Mouse (Mus musculus): Measurements from ENCODE around the gene Col7a1. TPM values are rescaled to one million over a fixed set of nuclear protein-coding genes. Genes with fewer than 3 reads are reported as not detected.

Gene Col7a1
- total and polyA plus RNA-seq, 2 experiments from 2014 or later = 1.5 to 4.5 TPM

GRCm38 (mm10) chr9:109015397-109015796 lies 62.0 kb downstream of the Col7a1 start:
- no peak for TF ChIP-seq CTCF (IDR thresholded peaks at IDR 0.05)
- DNase-seq (ENCODE audit: low spot score) (no peak), ATAC-seq (ENCODE audit: low FRiP score) (no peak)
- peaks cover 16% of the 10 kb centered on the region for H3K36me3 ChIP-seq (ENCODE audit: insufficient read depth, low read length)
- H3K4me2 ChIP-seq (ENCODE audit: low read depth, low read length, poor library complexity, severe bottlenecking) = no peak overlapping the region
- H3K9me3 ChIP-seq (ENCODE audit: low read length) = no peaks in the 10 kb centered on the region
- no peak overlapping the region for H3K4me3 ChIP-seq (ENCODE audit: low read depth, low read length)
- no peaks in the 10 kb centered on the region for H3K4me1 ChIP-seq (ENCODE audit: insufficient read depth, low read length)
- no peak overlapping the region for H3K27ac ChIP-seq (ENCODE audit: low read depth, low read length)
- H3K9ac ChIP-seq (replicated peaks; ENCODE audit: low read length, poor library complexity, severe bottlenecking) = no peak overlapping the region
- WGBS = 88% methylated on average over 8 of the region's 8 CpGs
- H3K27me3 ChIP-seq (ENCODE audit: insufficient read depth, low read length) = no peaks in the 10 kb centered on the region

DNA sequence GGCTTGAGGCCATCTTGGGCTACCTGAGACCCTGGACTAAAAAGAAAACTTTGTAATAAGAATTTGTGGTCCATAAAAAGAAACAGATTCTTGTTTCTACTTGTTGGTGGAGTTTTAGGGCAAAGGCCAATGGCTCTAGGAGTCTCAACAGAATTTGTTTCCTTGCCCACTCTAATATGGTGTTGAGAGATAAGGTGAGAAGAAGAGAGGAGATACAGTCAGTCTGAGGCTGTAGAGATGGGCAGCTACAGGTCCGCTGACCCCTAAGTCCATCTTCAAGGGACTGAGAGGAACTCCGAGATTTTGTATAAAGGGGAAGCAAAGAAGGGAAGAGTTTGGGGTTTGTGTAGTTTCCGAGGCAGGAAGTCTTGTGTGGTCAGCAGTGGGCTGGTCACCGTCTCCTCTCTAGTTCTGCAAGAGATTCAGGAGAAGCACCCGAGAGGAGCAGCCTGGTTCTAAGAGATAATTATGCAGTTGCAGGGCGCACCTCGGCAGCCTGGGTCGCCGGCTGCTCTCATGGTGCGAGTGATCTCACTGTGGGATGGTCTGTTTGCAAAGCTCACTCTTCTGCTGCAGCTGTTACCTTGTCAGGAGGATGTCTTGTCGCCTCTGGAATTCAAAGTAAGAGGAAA lies 63.7 kb downstream of the Col7a1 start:
- Histone ChIP-seq H3K27ac (ENCODE audit: low read depth, low read length) (no peak overlapping the region), H3K9me3 (ENCODE audit: low read length) (no peaks in the 10 kb centered on the region), H3K4me2 (ENCODE audit: low read depth, low read length, poor library complexity, severe bottlenecking) (no peak overlapping the region), H3K36me3 (ENCODE audit: insufficient read depth, low read length) (peaks cover 2% of the 10 kb centered on the region), H3K4me1 (ENCODE audit: insufficient read depth, low read length) (no peaks in the 10 kb centered on the region), H3K27me3 (ENCODE audit: insufficient read depth, low read length) (no peaks in the 10 kb centered on the region), H3K9ac (replicated peaks; ENCODE audit: low read length, poor library complexity, severe bottlenecking) (no peak overlapping the region), H3K4me3 (ENCODE audit: low read depth, low read length) (no peak overlapping the region)
- TF ChIP-seq CTCF (IDR thresholded peaks at IDR 0.05) = no peak
- 74% methylated on average over 11 of the region's 11 CpGs for WGBS
- DNase-seq (ENCODE audit: low spot score) = no peak
- ATAC-seq (ENCODE audit: low FRiP score) = no peak

DNA sequence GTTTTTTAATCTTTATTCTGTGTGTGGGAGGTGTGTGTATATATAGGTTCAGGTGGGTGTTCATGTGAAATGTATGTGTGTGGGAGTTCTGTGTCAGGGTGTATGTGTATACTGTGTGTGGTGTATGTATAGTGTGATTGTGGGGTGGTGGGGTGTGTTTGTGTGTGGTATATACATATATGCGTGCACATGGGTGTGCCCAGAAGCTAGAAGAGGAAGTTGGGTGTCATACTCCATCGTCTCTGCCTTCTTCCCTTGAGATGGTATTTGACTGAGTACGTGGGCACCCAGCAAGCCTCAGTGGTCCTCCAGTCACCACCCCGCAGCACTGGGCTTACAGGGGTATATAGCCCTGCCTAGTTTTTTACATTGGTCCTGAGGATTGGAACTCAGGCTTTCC lies 68.0 kb downstream of the Col7a1 start:
- no peak overlapping the region for H3K9ac ChIP-seq (replicated peaks; ENCODE audit: low read length, poor library complexity, severe bottlenecking)

DNA sequence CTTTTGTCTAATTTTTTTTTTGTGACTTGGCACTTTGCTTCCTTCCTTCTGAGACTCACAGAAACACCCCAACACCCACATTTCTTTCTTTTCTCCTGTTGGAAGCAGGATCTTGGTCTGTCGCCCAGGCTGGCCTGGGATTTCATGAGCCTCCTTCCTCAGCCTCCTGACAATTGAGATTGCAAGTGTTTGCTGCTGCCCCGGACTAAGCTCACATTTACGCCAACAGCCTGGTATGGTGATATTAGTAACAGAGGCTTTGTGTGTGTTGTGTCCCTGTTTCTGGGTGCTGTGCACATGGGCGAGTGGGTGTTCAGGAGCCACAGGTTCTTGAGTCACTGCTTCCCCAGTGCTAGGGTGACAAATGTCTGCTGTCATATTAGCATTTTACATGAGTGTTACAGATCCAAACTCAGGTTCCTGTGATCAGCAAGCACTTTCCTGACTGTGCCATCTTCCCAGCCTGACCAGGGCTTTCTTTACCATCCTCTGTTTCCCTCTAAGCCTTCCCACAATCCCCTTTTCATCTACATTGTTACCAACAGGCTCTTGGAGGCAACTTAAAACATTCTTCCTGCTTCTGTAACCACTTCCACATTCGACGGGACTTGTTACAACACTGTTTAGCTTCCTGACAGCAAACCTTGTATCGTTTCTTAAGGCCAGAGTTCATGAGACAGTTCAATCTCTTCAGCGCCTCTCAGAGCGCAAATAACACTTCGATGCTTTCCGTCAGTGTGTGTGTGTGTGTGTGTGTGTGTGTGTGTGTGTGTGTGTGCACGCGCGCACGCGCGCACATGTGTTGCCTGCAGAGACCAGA lies 69.7 kb downstream of the Col7a1 start:
- Histone ChIP-seq H3K27ac (ENCODE audit: low read depth, low read length) (no peak overlapping the region), H3K9me3 (ENCODE audit: low read length) (no peaks in the 10 kb centered on the region), H3K9ac (replicated peaks; ENCODE audit: low read length, poor library complexity, severe bottlenecking) (no peak overlapping the region), H3K27me3 (ENCODE audit: insufficient read depth, low read length) (no peaks in the 10 kb centered on the region), H3K4me3 (ENCODE audit: low read depth, low read length) (no peak overlapping the region), H3K4me1 (ENCODE audit: insufficient read depth, low read length) (no peaks in the 10 kb centered on the region), H3K4me2 (ENCODE audit: low read depth, low read length, poor library complexity, severe bottlenecking) (no peak overlapping the region), H3K36me3 (ENCODE audit: insufficient read depth, low read length) (peaks cover 33% of the 10 kb centered on the region)
- TF ChIP-seq CTCF (IDR thresholded peaks at IDR 0.05) = no peak
- DNase-seq (ENCODE audit: low spot score) (no peak), ATAC-seq (ENCODE audit: low FRiP score) (no peak)
- WGBS = 89% methylated on average over 17 of the region's 17 CpGs

More for the DNA sequence above, 68.0 kb downstream of the Col7a1 start:
- ATAC-seq (ENCODE audit: low FRiP score) = no peak
- Histone ChIP-seq H3K36me3 (ENCODE audit: insufficient read depth, low read length) (peaks cover 29% of the 10 kb centered on the region), H3K4me3 (ENCODE audit: low read depth, low read length) (no peak overlapping the region), H3K4me1 (ENCODE audit: insufficient read depth, low read length) (no peaks in the 10 kb centered on the region), H3K27ac (ENCODE audit: low read depth, low read length) (no peak overlapping the region), H3K4me2 (ENCODE audit: low read depth, low read length, poor library complexity, severe bottlenecking) (no peak overlapping the region), H3K27me3 (ENCODE audit: insufficient read depth, low read length) (no peaks in the 10 kb centered on the region), H3K9me3 (ENCODE audit: low read length) (no peaks in the 10 kb centered on the region)
- no peak for DNase-seq (ENCODE audit: low spot score)
- 86% methylated on average over 4 of the region's 4 CpGs for WGBS
- no peak for TF ChIP-seq CTCF (IDR thresholded peaks at IDR 0.05)

DNA sequence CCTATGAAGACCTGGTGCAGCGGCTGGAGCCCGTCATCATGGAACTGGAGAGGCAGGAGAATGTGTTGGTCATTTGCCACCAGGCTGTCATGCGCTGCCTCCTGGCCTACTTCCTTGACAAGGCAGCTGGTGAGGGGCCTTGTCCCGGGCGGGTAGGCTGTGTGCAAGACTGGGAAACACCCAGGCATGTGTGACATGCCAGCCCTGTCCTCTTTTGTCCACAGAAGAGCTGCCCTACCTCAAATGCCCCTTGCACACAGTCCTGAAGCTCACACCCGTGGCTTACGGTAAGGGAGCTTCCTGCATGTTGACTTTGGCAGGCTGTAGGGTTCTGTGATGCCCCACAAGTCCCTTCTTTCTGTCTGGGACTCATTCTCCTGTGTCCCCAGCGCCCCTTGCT lies 74.1 kb downstream of the Col7a1 start:
- no peak for ATAC-seq (ENCODE audit: low FRiP score)
- Histone ChIP-seq H3K4me3 (ENCODE audit: low read depth, low read length) (no peak overlapping the region), H3K27me3 (ENCODE audit: insufficient read depth, low read length) (no peaks in the 10 kb centered on the region), H3K4me2 (ENCODE audit: low read depth, low read length, poor library complexity, severe bottlenecking) (no peak overlapping the region), H3K36me3 (ENCODE audit: insufficient read depth, low read length) (peaks cover 57% of the 10 kb centered on the region), H3K9ac (replicated peaks; ENCODE audit: low read length, poor library complexity, severe bottlenecking) (no peak overlapping the region), H3K9me3 (ENCODE audit: low read length) (no peaks in the 10 kb centered on the region), H3K4me1 (ENCODE audit: insufficient read depth, low read length) (no peaks in the 10 kb centered on the region), H3K27ac (ENCODE audit: low read depth, low read length) (no peak overlapping the region)
- DNase-seq (ENCODE audit: low spot score) = no peak
- 74% methylated on average over 8 of the region's 8 CpGs for WGBS
- TF ChIP-seq CTCF (IDR thresholded peaks at IDR 0.05) = no peak

DNA sequence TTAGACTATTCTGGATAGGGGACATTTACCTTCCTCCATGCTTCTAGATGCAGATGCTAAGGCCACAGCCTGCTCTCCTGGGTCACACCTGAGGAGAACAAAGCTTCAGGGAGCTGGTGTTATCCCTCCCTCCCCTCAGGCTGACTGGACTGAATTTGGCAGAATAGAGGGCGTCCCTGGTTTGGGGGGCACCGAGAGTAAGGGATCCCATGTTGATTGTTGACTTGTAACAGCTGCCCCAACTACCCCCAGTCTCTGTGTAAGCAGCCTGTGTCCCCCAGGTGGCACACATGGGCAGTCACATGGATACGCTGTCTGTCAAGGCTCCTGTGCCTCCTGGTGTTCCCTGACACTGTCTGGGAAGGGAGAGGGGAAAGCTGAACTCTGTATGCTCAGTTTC lies 75.0 kb downstream of the Col7a1 start:
- no peaks in the 10 kb centered on the region for H3K27me3 ChIP-seq (ENCODE audit: insufficient read depth, low read length)
- no peaks in the 10 kb centered on the region for H3K4me1 ChIP-seq (ENCODE audit: insufficient read depth, low read length)
- 82% methylated on average over 3 of the region's 3 CpGs for WGBS

More for the DNA sequence above, 75.0 kb downstream of the Col7a1 start:
- Histone ChIP-seq H3K4me2 (ENCODE audit: low read depth, low read length, poor library complexity, severe bottlenecking) (no peak overlapping the region), H3K9me3 (ENCODE audit: low read length) (no peaks in the 10 kb centered on the region), H3K27ac (ENCODE audit: low read depth, low read length) (no peak overlapping the region), H3K36me3 (ENCODE audit: insufficient read depth, low read length) (peaks cover 50% of the 10 kb centered on the region), H3K4me3 (ENCODE audit: low read depth, low read length) (no peak overlapping the region), H3K9ac (replicated peaks; ENCODE audit: low read length, poor library complexity, severe bottlenecking) (no peak overlapping the region)
- no peak for DNase-seq (ENCODE audit: low spot score)
- no peak for TF ChIP-seq CTCF (IDR thresholded peaks at IDR 0.05)
- ATAC-seq (ENCODE audit: low FRiP score) = no peak
